Mouse (Mus musculus) olfactory bulb, adult 2 months (tissue): Measurements from ENCODE around the gene Igfbp4. TPM values are rescaled to one million over a fixed set of nuclear protein-coding genes. Genes with fewer than 3 reads are reported as not detected.

Experiments used
- H3K27ac ChIP-seq: fragments of 200-500 bp; 2 replicates; pipeline ENCODE4 v1.5.1; 2012; ENCODE audit warnings: low read depth, low read length; ENCODE audit not compliant: insufficient read depth
- H3K4me1 ChIP-seq: fragments of 200-500 bp; 2 replicates; pipeline ENCODE4 v1.6.1; 2012; ENCODE audit warnings: low read length; ENCODE audit not compliant: control insufficient read depth, insufficient read depth
- H3K4me3 ChIP-seq: fragments of 200-500 bp; 2 replicates; pipeline ENCODE4 v1.5.1; 2012; ENCODE audit warnings: mild to moderate bottlenecking, low read depth, low read length, moderate library complexity; ENCODE audit not compliant: insufficient read depth
- CTCF ChIP-seq: fragments of 200-500 bp; IDR thresholded peaks from 2 replicates; pipeline ENCODE4 v1.5.1; 2012; ENCODE audit warnings: low read depth, mild to moderate bottlenecking, low read length, moderate library complexity; ENCODE audit not compliant: insufficient read depth
- POLR2A ChIP-seq: fragments of 200-500 bp; IDR thresholded peaks from 2 replicates; pipeline ENCODE4 v1.6.1; 2012; ENCODE audit warnings: mild to moderate bottlenecking, low read depth, low read length, moderate library complexity; ENCODE audit not compliant: insufficient read depth
- WGBS: fragments of 180-500 bp; shearing (Covaris S2); methylation state at CpG from one replicate; pipeline ENCODE4 v1.1.7; 2018; 5-methylcytosine and 5-hydroxymethylcytosine counted together
- polyA plus RNA-seq: library from polyadenylated mRNA; stranded (reverse); fragments of >200 nt; gene quantifications from 2 replicates; pipeline ENCODE4 v1.2.4, GENCODE M21; 2012; ENCODE audit warnings: low replicate concordance; ENCODE audit not compliant: missing spikeins, insufficient read depth, insufficient read length

Gene Igfbp4
- polyA plus RNA-seq, 1 experiment, result not detected

GRCm38 (mm10) chr11:99098924-99099323 is 57.9 kb downstream of the Igfbp4 start:
- 94% methylated on average over 9 of the region's 9 CpGs for WGBS
- TF ChIP-seq POLR2A (no peak), CTCF (no peak)
- no peak overlapping the region for H3K4me3 ChIP-seq
- no peaks in the 10 kb centered on the region; the same call in 1 of the 2 replicates for H3K4me1 ChIP-seq
- H3K27ac ChIP-seq, result no peak overlapping the region

GRCm38 (mm10) chr11:99099516-99099915 is 58.5 kb downstream of the Igfbp4 start:
- 65% methylated on average over 7 of the region's 7 CpGs for whole genome bisulfite sequencing
- Histone ChIP-seq H3K27ac (no peak overlapping the region), H3K4me3 (no peak overlapping the region), H3K4me1 (no peaks in the 10 kb centered on the region; the same call in 1 of the 2 replicates)
- no peak for TF ChIP-seq POLR2A
- TF ChIP-seq CTCF, result no peak

DNA sequence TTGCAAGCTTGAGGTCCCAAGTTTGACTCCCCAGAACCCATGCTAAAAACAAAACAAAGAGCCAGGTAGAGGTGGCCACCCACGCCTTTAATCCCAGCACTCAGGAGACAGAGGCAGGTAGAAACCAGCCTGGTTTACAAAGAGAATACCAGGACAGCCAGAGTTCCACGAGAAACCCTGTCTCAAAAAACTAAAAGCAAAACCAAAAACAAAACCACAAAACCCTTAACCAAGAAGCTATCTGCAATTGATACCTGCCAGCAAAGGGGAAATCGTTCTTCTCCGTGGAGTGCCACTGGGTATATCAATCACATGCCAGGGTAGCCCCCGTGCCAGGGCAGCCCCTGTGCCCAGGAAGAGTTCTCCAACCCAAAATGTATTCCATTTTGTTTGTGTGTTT is 59.2 kb downstream of the Igfbp4 start:
- TF ChIP-seq CTCF (no peak), POLR2A (no peak)
- WGBS, result 82% methylated on average over 5 of the region's 5 CpGs
- H3K4me1 ChIP-seq, result no peaks in the 10 kb centered on the region; the same call in 1 of the 2 replicates

DNA sequence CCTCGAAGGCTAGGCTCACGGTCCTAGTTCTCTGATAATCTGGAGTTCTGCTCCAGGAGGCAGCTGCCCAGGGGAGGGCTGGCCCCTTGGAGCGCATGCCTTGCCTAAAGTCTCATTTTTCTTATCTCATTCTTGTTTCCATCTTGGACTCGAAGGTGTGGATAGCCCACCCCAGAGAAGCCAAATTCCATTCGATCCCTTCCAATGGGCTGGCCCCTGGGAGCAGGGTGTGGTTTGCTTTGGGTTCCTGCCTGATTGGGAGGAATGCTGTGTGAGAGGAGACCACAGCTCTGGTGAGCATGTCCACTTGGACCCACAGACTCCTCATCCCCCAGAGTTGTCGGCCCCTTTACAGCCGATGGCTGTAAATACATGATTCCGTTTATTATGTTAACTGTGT is 60.6 kb downstream of the Igfbp4 start:
- Histone ChIP-seq H3K4me1 (peaks cover 6% of the 10 kb centered on the region), H3K27ac (no peak overlapping the region), H3K4me3 (no peak overlapping the region)
- TF ChIP-seq POLR2A (no peak), CTCF (no peak)
- 93% methylated on average over 8 of the region's 8 CpGs for WGBS

More for the DNA sequence above, 59.2 kb downstream of the Igfbp4 start:
- H3K27ac ChIP-seq, result no peak overlapping the region
- no peak overlapping the region for H3K4me3 ChIP-seq

- Histone ChIP-seq H3K4me3 (no peak overlapping the region), H3K27ac (no peak overlapping the region), H3K4me1 (peaks cover 8% of the 10 kb centered on the region)
- WGBS, result 91% methylated on average over 9 of the region's 9 CpGs
- TF ChIP-seq CTCF (no peak), POLR2A (no peak)
Measured at GRCm38 (mm10) chr11:99102575-99103270, 61.7 kb downstream of the Igfbp4 start.

Other genes with a start within 250 kb of the Igfbp4 start
- 206 and 252 TPM in 2 replicates for gene Msl1, start 245.7 kb upstream of the Igfbp4 start, polyA plus RNA-seq
- gene Casc3, start 236.3 kb upstream of the Igfbp4 start, polyA plus RNA-seq, result not detected in 2 replicates
- 182 TPM in 1 of 2 replicates, not detected in the other for gene Rapgefl1, start 204.5 kb upstream of the Igfbp4 start, polyA plus RNA-seq
- not detected in 2 replicates for gene Wipf2, start 177.6 kb upstream of the Igfbp4 start, polyA plus RNA-seq
- gene Cdc6, start 133.4 kb upstream of the Igfbp4 start, polyA plus RNA-seq, result not detected in 2 replicates
- not detected in 2 replicates for gene Rara, start 113.4 kb upstream of the Igfbp4 start, polyA plus RNA-seq
- gene Gjd3, start 58.2 kb upstream of the Igfbp4 start, polyA plus RNA-seq, result not detected in 2 replicates
- gene Top2a, start 17.1 kb upstream of the Igfbp4 start, polyA plus RNA-seq, result 288 TPM in 1 of 2 replicates, not detected in the other
- not detected in 2 replicates for gene Tns4, start 48.1 kb downstream of the Igfbp4 start, polyA plus RNA-seq
- gene Ccr7, start 113.8 kb downstream of the Igfbp4 start, polyA plus RNA-seq, result not detected in 2 replicates
- 488 TPM in 1 of 2 replicates, not detected in the other for gene Smarce1, start 189.8 kb downstream of the Igfbp4 start, polyA plus RNA-seq
- gene Krt222, start 202.8 kb downstream of the Igfbp4 start, polyA plus RNA-seq, result not detected in 2 replicates
- not detected in 2 replicates for gene Krt24, start 244.0 kb downstream of the Igfbp4 start, polyA plus RNA-seq